Mouse (Mus musculus): Measurements from ENCODE around the gene Rap1gap.

The Rap1gap gene

DNA sequence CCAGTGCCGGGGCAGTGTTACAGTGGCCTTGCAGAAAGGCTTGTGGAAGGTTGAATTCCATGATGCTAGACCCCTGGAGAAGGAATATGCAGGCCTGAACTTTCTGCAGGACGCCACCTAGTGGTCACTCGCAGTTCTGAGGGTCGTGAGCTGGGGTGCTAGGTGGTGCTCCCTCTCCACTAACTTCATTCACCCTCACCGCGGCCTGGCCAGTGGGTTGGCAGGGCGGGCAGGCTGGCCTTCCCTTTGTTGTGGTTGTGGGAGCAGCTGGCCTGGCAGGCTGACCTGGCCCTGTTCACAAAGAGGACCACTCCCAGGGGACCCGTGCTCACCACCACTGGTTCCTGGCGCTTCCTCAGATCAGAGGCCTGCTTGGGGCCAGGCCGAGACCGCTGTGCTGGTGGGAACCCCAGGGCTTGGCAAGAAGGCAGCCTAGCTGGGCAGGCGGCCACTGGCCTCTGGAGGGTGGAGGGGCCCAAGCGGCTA, 80.0 kb downstream of the Rap1gap start:
- no peak for DNase-seq (ENCODE audit: low read depth, low spot score)

- no peak for DNase-seq (ENCODE audit: low read depth, low spot score)
Measured at GRCm38 (mm10) chr4:137747091-137747490, 82.6 kb downstream of the Rap1gap start.

DNA sequence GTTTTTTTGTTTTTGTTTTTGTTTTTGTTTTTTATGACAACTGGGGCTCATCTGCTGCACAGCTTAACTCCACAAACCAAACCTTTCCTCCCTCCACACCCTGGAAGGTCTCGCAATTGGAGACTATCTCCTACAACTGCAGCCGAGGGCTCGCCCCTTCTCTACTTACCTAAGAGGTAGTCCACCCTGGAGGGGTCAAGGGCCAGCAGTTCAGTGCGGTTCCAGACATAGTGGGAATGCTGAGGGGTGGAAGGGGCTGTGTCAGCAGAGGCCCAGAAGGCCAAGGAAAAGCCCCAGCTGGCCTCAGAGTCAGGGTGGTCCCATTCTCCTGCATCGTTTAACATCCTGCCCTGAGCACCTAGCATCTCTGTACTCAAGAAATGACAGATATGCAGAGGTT, 83.1 kb downstream of the Rap1gap start:
- no peak for DNase-seq (ENCODE audit: low read depth, low spot score)

GRCm38 (mm10) chr4:137748726-137749125, 84.2 kb downstream of the Rap1gap start:
- DNase-seq (ENCODE audit: low read depth, low spot score) = no peak

- no peak for DNase-seq (ENCODE audit: low read depth, low spot score)
Measured at GRCm38 (mm10) chr4:137749680-137750079, 85.2 kb downstream of the Rap1gap start.

DNA sequence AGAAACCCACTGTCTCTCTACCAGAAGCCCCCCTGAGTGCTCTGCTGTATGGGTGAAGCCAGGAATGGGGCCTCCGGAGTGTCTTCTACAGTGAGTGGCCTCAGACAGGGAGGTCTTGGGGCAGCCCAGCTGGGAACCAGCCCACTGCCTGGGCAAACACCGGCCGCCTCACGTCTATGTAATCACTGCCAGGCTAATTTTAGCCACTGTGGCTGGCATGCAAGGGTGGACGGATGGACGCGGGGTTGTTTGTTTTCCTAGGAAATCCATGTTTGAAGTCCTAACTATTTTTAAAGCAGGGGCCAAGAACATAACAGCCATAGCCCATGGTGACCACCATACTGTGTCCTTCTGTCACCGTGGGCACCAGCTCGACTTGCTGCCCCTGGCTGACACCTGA, 85.6 kb downstream of the Rap1gap start:
- no peak for DNase-seq (ENCODE audit: low read depth, low spot score)

- no peak for DNase-seq (ENCODE audit: low read depth, low spot score)
Measured at GRCm38 (mm10) chr4:137751310-137751709, 86.8 kb downstream of the Rap1gap start.

GRCm38 (mm10) chr4:137751717-137752116, 87.2 kb downstream of the Rap1gap start:
- no peak for DNase-seq (ENCODE audit: low read depth, low spot score)

GRCm38 (mm10) chr4:137752471-137752870, 87.9 kb downstream of the Rap1gap start:
- DNase-seq (ENCODE audit: low read depth, low spot score) = no peak

DNA sequence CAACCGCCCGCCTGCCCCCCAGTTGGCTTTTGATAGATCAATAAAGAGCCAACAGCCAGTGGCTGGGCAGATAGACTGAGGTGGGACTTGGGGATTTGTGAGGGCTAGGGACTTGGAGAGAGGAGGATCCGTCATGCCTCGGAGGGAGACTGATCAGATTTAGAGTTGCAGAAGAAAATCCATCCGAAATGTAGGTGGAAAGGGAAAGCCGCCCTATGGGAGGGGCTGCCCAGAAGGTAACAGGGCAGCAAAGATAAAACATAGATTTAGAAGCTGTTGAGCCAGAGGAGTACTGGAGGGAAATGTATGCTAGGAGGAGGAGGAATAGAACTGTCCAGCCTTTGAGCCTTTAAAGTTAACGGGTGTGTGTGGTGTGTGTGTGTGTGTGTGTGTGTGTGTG, 88.7 kb downstream of the Rap1gap start:
- no peak for DNase-seq (ENCODE audit: low read depth, low spot score)

DNA sequence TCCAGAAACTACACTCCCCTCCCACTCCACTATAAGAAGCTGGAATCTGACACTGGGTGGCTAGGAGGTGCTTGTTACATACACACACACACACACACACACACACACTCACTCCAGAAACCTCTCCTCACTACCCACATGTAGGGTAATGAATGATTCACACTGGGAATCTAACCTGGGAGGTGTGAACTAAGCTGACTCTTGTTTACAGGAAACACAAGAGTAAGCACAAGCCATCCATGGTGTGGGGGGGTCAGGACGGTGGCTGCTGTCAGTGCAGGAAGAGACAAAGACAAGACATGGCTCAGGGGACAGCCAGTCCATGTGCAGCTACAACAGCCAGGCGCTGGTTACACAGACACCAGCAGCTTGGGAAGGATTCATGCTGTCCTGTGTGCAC, 89.9 kb downstream of the Rap1gap start:
- no peak for DNase-seq (ENCODE audit: low read depth, low spot score)

DNA sequence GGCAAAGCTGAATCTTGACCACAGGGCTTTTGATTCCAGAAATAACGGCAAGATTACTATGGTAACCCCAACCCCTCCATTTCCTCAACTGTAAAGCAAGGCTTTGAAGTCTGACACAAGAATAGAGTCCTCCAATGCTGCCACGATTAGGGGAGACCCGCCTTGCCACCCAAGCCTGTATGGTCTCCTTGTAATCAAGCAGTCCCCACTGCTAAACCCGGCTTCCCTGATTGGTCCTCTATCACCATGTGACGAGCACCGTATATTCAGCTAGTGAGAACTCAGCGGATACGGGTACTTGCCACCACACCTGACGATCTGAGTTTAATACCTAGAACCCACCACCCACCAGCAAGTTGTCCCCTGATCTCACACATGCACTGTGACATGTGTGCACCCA, 98.4 kb downstream of the Rap1gap start:
- no peak for DNase-seq (ENCODE audit: low read depth, low spot score)

DNA sequence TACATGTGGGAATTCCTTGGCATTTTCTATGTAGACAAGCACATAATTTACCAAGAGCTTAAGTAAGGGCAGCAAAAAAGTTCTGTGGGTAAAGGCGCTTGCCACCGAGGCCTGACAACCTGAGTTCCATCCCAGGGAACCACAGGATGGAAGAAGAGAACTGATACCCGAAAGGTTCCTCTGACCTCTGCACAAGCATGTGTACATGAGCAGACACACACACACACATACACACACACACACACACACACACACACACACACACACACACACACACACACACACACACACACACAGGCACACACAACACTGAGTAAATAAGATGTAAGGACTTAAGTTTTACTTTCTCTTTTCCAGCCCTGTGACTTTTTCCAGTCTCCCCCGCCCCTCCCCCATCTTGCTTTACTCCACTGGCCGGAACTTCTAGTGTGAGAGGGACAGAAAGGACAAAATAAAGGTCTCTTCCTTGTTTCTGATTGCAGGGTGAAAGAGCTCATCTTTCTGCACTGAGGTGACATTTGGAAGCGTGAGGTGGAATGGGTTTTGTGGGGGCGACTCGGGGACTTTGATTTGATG, 99.5 kb downstream of the Rap1gap start:
- no peak for DNase-seq (ENCODE audit: low read depth, low spot score)

GRCm38 (mm10) chr4:137764621-137765020, 100.1 kb downstream of the Rap1gap start:
- DNase-seq (ENCODE audit: low read depth, low spot score) = no peak

GRCm38 (mm10) chr4:137765554-137765971, 101.0 kb downstream of the Rap1gap start:
- no peak for DNase-seq (ENCODE audit: low read depth, low spot score)

DNA sequence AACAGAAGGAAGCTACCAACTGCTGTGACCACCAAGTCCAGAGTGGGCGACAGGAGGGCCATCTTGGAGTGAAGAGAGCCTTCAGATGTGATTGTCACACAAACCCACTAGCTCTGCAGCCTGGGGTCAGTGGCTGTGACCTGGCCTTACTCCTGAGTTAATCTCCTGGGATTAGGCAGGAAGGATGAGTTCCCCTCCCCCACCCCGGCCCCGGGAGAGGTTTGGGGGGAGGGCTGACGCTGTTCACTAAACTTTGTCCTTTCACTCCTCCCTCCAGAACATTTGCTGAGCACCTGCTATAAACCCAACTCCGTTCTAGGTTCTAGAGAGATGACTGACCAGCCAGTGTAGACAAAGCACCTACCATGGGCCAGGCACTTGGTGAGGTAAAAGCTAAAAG, 101.8 kb downstream of the Rap1gap start:
- DNase-seq (ENCODE audit: low read depth, low spot score) = no peak

DNA sequence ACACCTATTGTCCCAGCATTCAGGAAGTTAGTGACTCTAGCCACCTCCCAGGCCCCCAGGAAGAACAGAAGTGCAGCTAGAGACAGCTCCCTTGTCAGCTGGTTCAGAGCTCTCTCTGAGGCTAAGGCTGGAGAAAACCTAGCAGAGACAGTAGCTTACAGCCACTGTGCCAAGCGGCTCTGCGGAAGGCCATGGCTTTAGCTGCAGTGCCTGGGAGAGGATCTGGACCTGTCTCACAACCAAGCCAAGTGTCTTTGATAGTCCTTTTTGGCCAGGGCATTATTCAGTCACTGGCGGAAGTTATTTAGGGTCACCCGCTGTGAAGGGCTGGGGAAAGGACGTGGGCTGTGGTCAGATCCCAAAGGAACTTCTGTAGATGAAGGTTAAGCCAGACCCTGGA, 103.9 kb downstream of the Rap1gap start:
- DNase-seq (ENCODE audit: low read depth, low spot score) = no peak

GRCm38 (mm10) chr4:137768831-137769230, 104.3 kb downstream of the Rap1gap start:
- no peak for DNase-seq (ENCODE audit: low read depth, low spot score)

DNA sequence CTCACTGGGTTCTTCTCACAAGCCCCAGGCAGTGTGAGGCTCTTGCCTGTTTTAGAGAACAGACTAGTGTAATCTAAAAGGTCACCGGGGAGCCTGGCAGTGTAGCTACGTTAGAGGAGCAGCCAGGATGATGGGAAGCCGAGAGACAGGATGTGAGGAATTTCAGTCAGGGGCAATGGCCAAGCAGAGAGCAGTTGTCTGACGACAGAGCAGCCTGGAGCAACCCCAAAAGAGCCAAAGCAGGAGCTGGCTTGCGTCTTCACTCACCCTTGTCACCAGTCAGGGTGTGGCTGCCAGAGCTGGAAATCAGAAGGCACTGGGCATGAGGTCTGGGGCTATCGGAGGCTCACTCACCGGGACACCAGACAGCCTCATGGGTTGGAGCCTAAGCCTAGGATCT, 105.1 kb downstream of the Rap1gap start:
- DNase-seq (ENCODE audit: low read depth, low spot score) = no peak

GRCm38 (mm10) chr4:137770901-137771612, 106.5 kb downstream of the Rap1gap start:
- no peak for DNase-seq (ENCODE audit: low read depth, low spot score)

GRCm38 (mm10) chr4:137771749-137772148, 107.2 kb downstream of the Rap1gap start:
- no peak for DNase-seq (ENCODE audit: low read depth, low spot score)

GRCm38 (mm10) chr4:137772438-137773056, 108.0 kb downstream of the Rap1gap start:
- no peak for DNase-seq (ENCODE audit: low read depth, low spot score)

DNA sequence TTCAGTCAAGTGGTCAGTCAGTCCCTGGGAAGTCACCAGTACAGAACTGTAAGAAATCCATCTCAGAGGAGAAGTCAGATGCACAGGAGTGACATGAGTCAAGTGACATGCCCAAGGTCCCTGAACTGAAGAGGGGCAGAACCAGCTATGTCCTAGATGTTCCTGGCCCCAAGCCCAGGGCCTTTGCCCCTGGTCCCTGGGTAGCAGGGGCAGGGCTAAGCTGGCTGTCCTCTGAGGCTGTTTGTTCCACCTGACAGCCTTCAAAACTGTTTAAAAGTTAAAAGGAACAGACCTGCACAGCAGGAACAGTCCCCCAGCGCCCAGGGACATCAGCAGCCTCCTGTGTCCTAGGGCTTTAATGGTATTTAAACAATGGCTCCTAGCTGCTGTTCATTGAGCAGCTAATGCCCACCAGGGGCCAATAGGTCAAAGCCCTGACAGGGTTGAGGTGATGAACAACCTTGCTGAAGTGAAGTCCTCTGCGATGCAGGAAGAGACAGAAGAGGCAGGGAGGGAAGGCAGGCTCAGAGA, 108.9 kb downstream of the Rap1gap start:
- DNase-seq (ENCODE audit: low read depth, low spot score) = no peak

Measured in embryo, embryonic 11.5 days (tissue).